Mouse (Mus musculus) MEL (cell line): ENCODE measurements at regions not wholly inside any gene's neighbourhood (a gene's known extent, or its start where the extent isn't known, plus 50 kb on each side); places are given as distances from the start of the nearest gene placed in this dataset.

Experiments
- DNase-seq: peaks from one replicate; pipeline ENCODE4 v3.0.0; 2011; ENCODE audit warnings: low read depth, low spot score
- H3K27ac ChIP-seq: 2 replicates; pipeline ENCODE4 v1.5.1; 2012; ENCODE audit warnings: low read depth, mild to moderate bottlenecking, control low read depth, low read length, moderate library complexity; ENCODE audit not compliant: control insufficient read depth
- H3K27me3 ChIP-seq, 2 experiments: fragments of 150-350 bp in 1 of 2; sonication (generic) in 1 of 2; 2 replicates each; pipeline ENCODE4 v1.6.1; 2012; ENCODE audit warnings: low read length in 2 of 2, mild to moderate bottlenecking in 2 of 2, improper control_type of control experiment in 1 of 2, moderate library complexity in 1 of 2; ENCODE audit not compliant: insufficient read depth in 2 of 2, control insufficient read depth in 1 of 2
- H3K36me3 ChIP-seq, 2 experiments: 2 replicates each; pipeline ENCODE4 v1.6.1; 2012 to 2014; ENCODE audit warnings: low read length in 2 of 2, improper control_type of control experiment in 1 of 2, inconsistent platforms in 1 of 2, mild to moderate bottlenecking in 1 of 2; ENCODE audit not compliant: insufficient read depth in 2 of 2, control insufficient read depth in 1 of 2
- H3K4me1 ChIP-seq, 2 experiments: fragments of 150-350 bp in 1 of 2; sonication (generic) in 1 of 2; 2 replicates each; pipeline ENCODE4 v1.6.1; 2012; ENCODE audit warnings: low read length in 2 of 2, improper control_type of control experiment in 1 of 2, mild to moderate bottlenecking in 1 of 2; ENCODE audit not compliant: insufficient read depth in 2 of 2, control insufficient read depth in 1 of 2
- H3K4me3 ChIP-seq, 2 experiments: fragments of 150-350 bp in 1 of 2; sonication (generic) in 1 of 2; 2 replicates each; pipeline ENCODE4 v1.5.1; 2012; ENCODE audit warnings: low read depth in 2 of 2, low read length in 2 of 2, mild to moderate bottlenecking in 2 of 2, moderate library complexity in 2 of 2, control low read depth in 1 of 2, improper control_type of control experiment in 1 of 2; ENCODE audit not compliant: control insufficient read depth in 1 of 2, insufficient read depth in 1 of 2
- H3K79me2 ChIP-seq: 2 replicates; pipeline ENCODE4 v1.6.1; 2012; ENCODE audit warnings: mild to moderate bottlenecking, low read length, moderate library complexity; ENCODE audit not compliant: control insufficient read depth, poor library complexity, insufficient read depth
- H3K9ac ChIP-seq: 2 replicates; pipeline ENCODE4 v1.6.1; 2012; ENCODE audit warnings: low read depth, mild to moderate bottlenecking, control low read depth, low read length, moderate library complexity; ENCODE audit not compliant: control insufficient read depth, poor library complexity, severe bottlenecking
- H3K9me3 ChIP-seq: fragments of 150-350 bp; sonication (generic); replicated peaks from 2 replicates; pipeline ENCODE4 v1.6.1; 2012; ENCODE audit warnings: mild to moderate bottlenecking, low read length, improper control_type of control experiment, moderate library complexity; ENCODE audit not compliant: insufficient read depth
- ELF1 ChIP-seq: IDR thresholded peaks from 2 replicates; pipeline ENCODE4 v1.6.1; 2014; ENCODE audit warnings: low read depth, mild to moderate bottlenecking, inconsistent platforms, low read length, improper control_type of control experiment, moderate library complexity
- EP300 ChIP-seq, 2 experiments: IDR thresholded peaks; 2 replicates each; pipeline ENCODE4 v1.6.1; 2011; ENCODE audit warnings: improper control_type of control experiment in 2 of 2, low read length in 2 of 2, low read depth in 1 of 2, mild to moderate bottlenecking in 1 of 2
- ETS1 ChIP-seq: IDR thresholded peaks from 2 replicates; pipeline ENCODE4 v1.6.1; 2012; ENCODE audit warnings: low read depth, mild to moderate bottlenecking, inconsistent platforms, low read length, improper control_type of control experiment, moderate library complexity
- GATA1 ChIP-seq: IDR thresholded peaks from 2 replicates; pipeline ENCODE4 v1.6.1; 2011; ENCODE audit warnings: low read depth, low read length, improper control_type of control experiment
- POLR2AphosphoS5 ChIP-seq: IDR thresholded peaks from 2 replicates; pipeline ENCODE4 v1.6.1; 2012; ENCODE audit warnings: low read depth, borderline replicate concordance, mild to moderate bottlenecking, inconsistent platforms, low read length, moderate library complexity, mixed read lengths
- TBP ChIP-seq: IDR thresholded peaks from 2 replicates; pipeline ENCODE4 v1.8.0; 2011; ENCODE audit warnings: low read depth, low read length, improper control_type of control experiment
- TCF12 ChIP-seq: IDR thresholded peaks from 2 replicates; pipeline ENCODE4 v1.6.1; 2014; ENCODE audit warnings: low read depth, mild to moderate bottlenecking, inconsistent platforms, low read length, improper control_type of control experiment, moderate library complexity
- USF1 ChIP-seq: IDR thresholded peaks from 2 replicates; pipeline ENCODE4 v1.6.1; 2014; ENCODE audit warnings: low read depth, mild to moderate bottlenecking, inconsistent platforms, low read length, improper control_type of control experiment, moderate library complexity
- USF2 ChIP-seq, 2 experiments: IDR thresholded peaks; 2 replicates each; pipeline ENCODE4 v1.6.1; 2011 to 2012; ENCODE audit warnings: improper control_type of control experiment in 2 of 2, low read length in 2 of 2, borderline replicate concordance in 1 of 2, inconsistent platforms in 1 of 2, low read depth in 1 of 2, mild to moderate bottlenecking in 1 of 2; ENCODE audit not compliant: insufficient read depth in 1 of 2
- ZNF384 ChIP-seq: IDR thresholded peaks from 2 replicates; pipeline ENCODE4 v1.6.1; 2012; ENCODE audit warnings: low read depth, mild to moderate bottlenecking, inconsistent platforms, low read length, improper control_type of control experiment

GRCm38 (mm10) chr14:109175819-109176218, 261.9 kb upstream of the Slitrk1 start:
- peaks cover 0 to 9% of the 10 kb centered on the region in 2 experiments; a peak in 2 of 4 replicates for H3K4me1 ChIP-seq
- no peaks in the 10 kb centered on the region for H3K27me3 ChIP-seq
- TF ChIP-seq ELF1 (no peak), TBP (no peak), ZNF384 (peak; percentile 79), TCF12 (peak; percentile 68; the same call in 1 of the 2 replicates), USF2 (IDR thresholded peaks at IDR 0.05; ENCODE audit: borderline replicate concordance in 1 of 2, insufficient read depth in 1 of 2, low read depth in 1 of 2, low read length in 2 of 2) (no peak), ETS1 (0 out of 2 replicates have a peak, but pooled peaks have one; percentile 18), POLR2AphosphoS5 (no peak), EP300 (IDR thresholded peaks at IDR 0.05; ENCODE audit: low read depth in 1 of 2, low read length in 2 of 2) (peak; percentile 70 to 72; a peak in 3 of 4 replicates), USF1 (no peak), GATA1 (peak; percentile 53; the same call in 1 of the 2 replicates)
- no peak overlapping the region for H3K27ac ChIP-seq
- no peak overlapping the region for H3K9ac ChIP-seq
- H3K4me3 ChIP-seq, result 0 out of 4 replicates have a peak overlapping the region, but pooled peaks of 1 of the 2 experiments have one; percentile 19
- DNase-seq, result no peak
- H3K9me3 ChIP-seq, result no peaks in the 10 kb centered on the region
- H3K79me2 ChIP-seq, result no peaks in the 10 kb centered on the region
- peaks cover 0 to 2% of the 10 kb centered on the region in 2 experiments; a peak in 1 of 4 replicates for H3K36me3 ChIP-seq
